1 mouse cellular context compared by ENCODE assay signal in genomic region chr7:141355626-141356326, GRCm38 (mm10).
TF ChIP-seq lines count a peak whose summit lies in the region.

No protein-coding gene starts in this region.

TF ChIP-seq in CH12.LX, 34 proteins besides CTCF, POLR2A, EP300 and RAD21 (continued from another document):
- TF ChIP-seq RCOR1 (conservative IDR thresholded peaks at IDR 0.05; ENCODE audit: low read depth, low read length) (no peak), ZC3H11A (IDR thresholded peaks at IDR 0.05; ENCODE audit: low read depth, low read length) (no peak)
